Mouse (Mus musculus): ENCODE results near the gene Arhgap10.
A peak's percentile ranks its signal among the peaks of the same experiment; 100 is the strongest.

The Arhgap10 gene

DNA sequence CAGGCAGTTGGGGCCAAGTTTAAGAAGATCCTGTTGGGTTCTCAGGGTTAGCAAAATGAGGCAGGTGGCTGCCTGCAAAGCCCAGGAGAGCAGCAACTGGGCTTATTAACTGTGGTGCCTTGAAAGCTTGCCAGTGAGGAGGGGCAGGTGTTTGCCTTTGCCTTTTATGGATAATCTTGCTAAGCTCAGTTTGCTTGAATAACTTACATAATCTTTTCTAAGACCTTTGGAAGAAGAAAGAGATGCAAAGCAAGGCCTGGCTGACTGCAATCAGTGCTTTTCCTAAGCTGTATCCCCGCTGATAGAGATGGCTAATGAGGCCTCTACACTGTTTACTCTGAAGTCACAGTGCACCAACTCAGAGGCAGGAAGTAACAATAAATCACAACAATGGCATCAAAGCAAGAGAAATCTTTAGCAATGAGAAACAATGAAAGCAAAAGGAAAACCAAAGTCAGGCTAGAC is 249.8 kb downstream of the Arhgap10 start:
- DNase-seq: peak; percentile 83

DNA sequence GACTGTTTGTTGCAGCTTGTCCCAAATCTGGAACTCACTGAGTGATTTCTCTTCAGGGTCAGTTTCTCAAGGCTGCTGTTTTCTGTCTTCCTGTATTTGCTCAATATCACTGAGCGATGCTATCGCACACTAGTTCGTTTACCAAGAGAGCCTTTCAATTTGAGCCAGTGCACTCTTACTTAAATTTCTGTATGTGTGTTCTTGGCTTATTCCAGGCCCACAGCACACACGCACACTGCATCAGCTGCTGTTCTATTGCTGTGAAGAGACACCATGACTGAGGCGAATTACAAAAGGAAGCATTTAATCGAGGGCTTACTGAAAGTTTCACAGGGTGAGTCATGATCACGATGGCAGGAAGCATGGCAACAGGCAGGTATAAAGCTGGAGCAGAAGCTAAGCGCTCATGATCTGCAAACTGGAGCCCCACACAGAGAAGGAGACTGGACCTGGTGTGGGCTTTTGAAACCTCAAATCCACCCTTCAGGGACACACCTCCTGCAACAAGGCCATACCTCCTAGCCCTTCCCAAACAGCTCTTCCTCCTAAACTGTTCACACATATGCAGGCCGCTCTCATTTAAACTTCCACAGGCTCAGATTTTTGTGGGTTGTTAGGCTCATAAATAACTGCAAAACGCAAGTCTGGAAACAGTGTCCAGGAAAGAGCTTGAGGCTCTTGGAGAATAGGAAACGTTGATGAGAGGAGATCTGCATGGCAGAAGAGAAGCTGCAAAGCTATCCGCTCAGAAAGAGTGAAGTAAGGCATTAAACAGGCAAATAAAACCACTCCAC is 255.3 kb downstream of the Arhgap10 start:
- no peak for DNase-seq

GRCm38 (mm10) chr8:77261215-77261614 is 256.5 kb downstream of the Arhgap10 start:
- DNase-seq: no peak

DNA sequence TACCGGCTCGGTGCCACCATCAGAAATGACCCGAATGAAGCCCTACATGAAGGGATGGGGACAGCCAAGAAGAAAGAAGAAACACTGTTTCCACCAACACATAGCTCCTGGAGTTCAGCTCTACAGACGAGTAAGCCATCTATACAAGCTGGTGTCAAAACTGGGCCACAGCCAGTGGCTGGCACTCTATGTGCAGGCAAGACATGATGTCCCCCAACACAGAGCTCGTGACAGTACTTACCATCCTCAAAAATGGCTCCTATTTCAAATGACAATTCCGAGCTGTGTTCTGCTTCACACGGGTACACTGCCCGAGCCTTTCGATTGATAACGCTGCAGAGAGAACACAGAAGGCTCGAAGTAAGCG is 260.7 kb downstream of the Arhgap10 start:
- DNase-seq: no peak

DNA sequence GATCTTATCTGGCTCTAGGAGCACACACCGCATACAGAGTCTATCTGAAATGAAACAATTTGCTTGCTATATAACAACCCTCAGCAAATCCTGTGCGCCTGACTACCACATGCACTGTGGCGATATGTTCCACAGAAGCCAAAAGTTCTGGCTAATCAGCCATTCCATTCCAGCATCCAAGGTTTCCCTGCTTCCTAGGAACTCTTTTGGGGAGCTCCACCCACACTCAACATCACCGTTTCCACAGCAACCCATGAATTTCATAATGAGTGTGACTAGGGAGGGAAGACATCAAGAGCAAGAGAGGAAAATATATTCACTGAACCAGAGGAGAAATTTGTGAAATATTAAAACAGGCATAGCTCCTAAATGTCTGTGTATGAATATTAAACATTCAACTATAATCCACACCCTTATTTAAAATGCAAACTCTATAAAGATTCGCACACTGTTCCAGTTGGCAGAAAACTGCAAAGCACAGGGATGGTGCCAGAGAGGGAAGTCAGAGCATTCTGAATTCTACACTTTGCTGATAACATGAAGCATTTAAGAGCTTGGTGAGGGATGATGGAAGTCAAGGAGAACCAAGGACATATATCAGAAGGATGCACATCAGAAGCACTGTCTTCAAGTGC is 261.2 kb downstream of the Arhgap10 start:
- DNase-seq: no peak

GRCm38 (mm10) chr8:77254466-77254865 is 263.3 kb downstream of the Arhgap10 start:
- peak; percentile 28 for DNase-seq

DNA sequence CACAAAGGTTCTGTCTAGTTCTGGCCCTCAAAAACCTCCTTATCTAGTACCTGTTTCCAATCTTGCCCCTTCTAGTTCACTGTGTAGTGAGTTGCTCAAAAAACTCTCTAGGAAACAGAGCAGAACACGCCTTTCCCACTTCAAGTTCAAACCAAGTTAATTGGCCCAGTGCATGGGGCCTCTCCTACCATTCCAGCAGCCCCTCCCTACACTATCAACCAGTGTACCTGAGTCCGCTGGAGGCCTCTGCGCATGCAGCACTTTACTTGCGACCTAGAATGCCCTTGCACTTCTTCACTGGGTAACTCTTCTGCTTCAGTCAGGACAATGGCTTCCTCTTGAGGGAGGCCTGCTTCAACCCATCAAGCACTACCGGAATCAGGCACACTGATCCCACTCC is 266.6 kb downstream of the Arhgap10 start:
- no peak for DNase-seq

GRCm38 (mm10) chr8:77250094-77250493 is 267.7 kb downstream of the Arhgap10 start:
- DNase-seq: no peak

GRCm38 (mm10) chr8:77241381-77241780 is 276.4 kb downstream of the Arhgap10 start:
- DNase-seq: no peak

GRCm38 (mm10) chr8:77239462-77239861 is 278.3 kb downstream of the Arhgap10 start:
- no peak for DNase-seq

- DNase-seq: peak; percentile 61
Observed at GRCm38 (mm10) chr8:77236701-77237100, 281.1 kb downstream of the Arhgap10 start.

GRCm38 (mm10) chr8:77232411-77232810 is 285.3 kb downstream of the Arhgap10 start:
- DNase-seq: peak; percentile 19

DNA sequence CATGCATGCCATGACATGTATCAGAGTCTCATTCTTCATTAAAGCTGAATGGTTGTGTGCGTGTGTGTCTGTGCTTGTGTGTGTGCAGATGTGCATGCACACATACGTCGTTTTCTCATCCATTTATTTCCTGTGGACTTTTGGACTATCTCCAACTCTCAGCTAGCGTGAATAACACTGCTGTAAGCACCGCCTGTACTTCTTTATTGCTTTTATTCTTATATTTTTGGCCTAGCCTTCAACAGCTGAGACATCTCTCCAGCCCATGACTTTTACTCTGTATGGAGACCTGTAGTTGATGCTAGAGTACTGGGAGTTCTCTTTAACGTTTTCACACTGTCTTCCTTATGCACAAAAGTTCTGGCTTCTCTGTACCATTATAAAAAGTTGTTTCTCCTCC is 285.9 kb downstream of the Arhgap10 start:
- no peak for DNase-seq

- DNase-seq: no peak
Observed at GRCm38 (mm10) chr8:77231211-77231610, 286.5 kb downstream of the Arhgap10 start.

DNA sequence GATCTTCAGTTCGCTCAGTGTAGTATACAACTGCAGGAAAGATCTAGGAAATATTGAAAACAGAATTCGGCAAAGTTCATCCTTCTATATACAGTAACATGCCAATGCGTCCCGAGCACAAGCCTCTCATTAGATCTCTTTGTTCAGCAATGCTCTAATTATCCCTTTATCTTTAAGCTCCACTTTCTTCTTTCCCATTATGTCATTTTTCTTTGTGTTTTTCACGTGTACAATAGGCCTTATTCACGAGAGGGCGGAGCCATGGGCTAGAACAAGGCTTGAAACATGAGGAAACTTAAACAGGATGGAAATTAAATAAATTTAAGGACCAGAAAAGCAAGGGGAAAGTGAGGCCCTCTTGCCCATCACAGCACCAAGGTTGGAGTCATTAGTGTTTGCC is 289.1 kb downstream of the Arhgap10 start:
- no peak for DNase-seq

GRCm38 (mm10) chr8:77227742-77228141 is 290.0 kb downstream of the Arhgap10 start:
- DNase-seq: no peak

- DNase-seq: no peak
Observed at GRCm38 (mm10) chr8:77223123-77223522, 294.6 kb downstream of the Arhgap10 start.

- DNase-seq: no peak
Observed at GRCm38 (mm10) chr8:77215191-77215590, 302.6 kb downstream of the Arhgap10 start.

DNA sequence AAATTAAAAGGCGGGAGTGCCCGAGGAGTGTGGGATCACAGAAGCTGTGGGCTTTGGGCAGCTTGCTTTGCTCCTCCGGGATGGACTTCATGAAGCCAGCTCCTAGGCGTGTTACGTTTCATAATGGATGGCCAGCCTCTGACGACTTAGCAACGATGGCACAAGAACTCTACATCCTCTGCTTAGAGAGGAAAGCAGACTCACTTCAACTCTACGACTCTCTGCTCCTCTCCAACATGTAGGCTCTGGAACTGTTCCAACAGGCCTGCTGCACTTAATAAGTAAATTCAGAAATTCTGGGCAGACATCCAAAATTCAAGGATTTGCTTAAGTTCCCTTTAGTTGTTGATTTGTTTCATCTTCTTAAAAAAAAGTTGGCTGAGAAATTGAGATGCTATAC is 303.1 kb downstream of the Arhgap10 start:
- no peak for DNase-seq

DNA sequence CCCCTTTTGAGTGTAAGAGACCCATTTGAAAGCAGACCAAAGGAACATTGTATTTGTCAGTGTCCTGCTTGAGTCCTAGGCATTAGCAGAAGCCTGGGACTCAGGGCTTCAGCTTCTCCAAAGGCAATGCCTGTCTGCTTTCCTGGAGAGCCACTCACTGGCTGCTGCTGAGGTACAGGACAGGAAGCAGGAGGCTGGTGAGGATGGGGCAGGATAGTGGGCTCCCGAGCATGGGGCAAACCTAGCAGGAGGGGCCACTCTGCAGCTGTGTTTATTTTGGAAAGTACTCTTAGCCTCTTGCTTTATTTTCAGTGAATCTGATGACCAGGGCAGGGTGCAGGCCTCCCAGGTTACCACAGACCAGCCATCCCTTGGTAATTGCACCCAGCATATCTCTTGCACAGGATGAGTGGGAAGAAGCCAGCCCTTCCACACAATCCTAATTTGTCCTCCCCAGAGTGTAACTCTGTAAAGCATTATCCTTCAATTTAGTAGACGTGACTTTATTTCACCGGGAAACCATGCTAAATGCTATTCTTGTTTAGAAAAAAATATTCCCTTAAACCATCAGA is 303.8 kb downstream of the Arhgap10 start:
- DNase-seq: no peak

DNA sequence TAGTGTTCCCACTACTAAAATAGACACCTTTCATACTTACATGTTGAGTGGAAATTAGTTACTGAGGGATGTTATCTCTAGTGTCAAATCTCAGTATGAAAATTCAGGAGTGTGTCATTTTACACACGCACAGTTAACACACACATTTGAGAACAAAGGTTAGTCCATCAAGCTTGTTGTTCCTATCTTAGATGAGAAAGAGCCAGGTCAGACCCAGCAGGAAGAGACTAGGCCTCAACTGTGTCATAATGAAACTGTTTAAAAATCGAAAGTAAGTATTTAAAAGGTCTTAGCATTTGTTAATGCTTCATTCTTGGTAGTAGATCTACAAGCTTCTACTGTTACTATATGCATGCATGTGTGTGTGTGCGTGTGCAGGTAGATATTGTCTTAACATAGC is 308.5 kb downstream of the Arhgap10 start:
- DNase-seq: no peak
